Mouse (Mus musculus) testis, adult 2 months (tissue): ENCODE data around the gene Cspg4. TPM values are rescaled to one million over a fixed set of nuclear protein-coding genes. Genes with fewer than 3 reads are reported as not detected.

Source experiments
- H3K27ac ChIP-seq: fragments of 200-500 bp; 2 replicates; pipeline ENCODE4 v1.5.1; 2012; ENCODE audit warnings: low read depth, low read length; ENCODE audit not compliant: control insufficient read depth, insufficient read depth
- H3K27me3 ChIP-seq: fragments of 200-500 bp; 2 replicates; pipeline ENCODE4 v1.6.1; 2012; ENCODE audit warnings: mild to moderate bottlenecking, low read length, moderate library complexity; ENCODE audit not compliant: control insufficient read depth, insufficient read depth
- H3K36me3 ChIP-seq: fragments of 200-500 bp; 2 replicates; pipeline ENCODE4 v1.6.1; 2012; ENCODE audit warnings: mild to moderate bottlenecking, low read length; ENCODE audit not compliant: control insufficient read depth, insufficient read depth
- H3K4me1 ChIP-seq: fragments of 200-500 bp; 2 replicates; pipeline ENCODE4 v1.6.1; 2012; ENCODE audit warnings: low read length; ENCODE audit not compliant: control insufficient read depth, insufficient read depth
- H3K4me3 ChIP-seq: fragments of 200-500 bp; 2 replicates; pipeline ENCODE4 v1.5.1; 2012; ENCODE audit warnings: low read depth, mild to moderate bottlenecking, low read length, moderate library complexity, mixed read lengths; ENCODE audit not compliant: control insufficient read depth
- CTCF ChIP-seq: fragments of 200-500 bp; IDR thresholded peaks from 2 replicates; pipeline ENCODE4 v1.5.1; 2012; ENCODE audit warnings: low read depth, mild to moderate bottlenecking, inconsistent platforms, low read length, moderate library complexity; ENCODE audit not compliant: control insufficient read depth, insufficient read depth, insufficient replicate concordance
- POLR2A ChIP-seq: fragments of 200-500 bp; IDR thresholded peaks from 2 replicates; pipeline ENCODE4 v1.6.1; 2012; ENCODE audit warnings: low read depth, mild to moderate bottlenecking, inconsistent platforms, low read length, moderate library complexity; ENCODE audit not compliant: control insufficient read depth
- polyA plus RNA-seq: library from polyadenylated mRNA; depleted of rRNA; stranded (reverse); fragments of >200 nt; gene quantifications from 2 replicates; pipeline ENCODE4 v1.2.3, GENCODE M21; 2012

Cspg4 gene
- polyA plus RNA-seq, 1 experiment: 1.1 TPM

- no peak overlapping the region; the same call in 1 of the 2 replicates for H3K4me3 ChIP-seq
- peaks cover 17% of the 10 kb centered on the region for H3K4me1 ChIP-seq
- no peak for TF ChIP-seq POLR2A
- no peak for TF ChIP-seq CTCF
- peak overlapping the region; percentile 67; the same call in 1 of the 2 replicates for H3K27ac ChIP-seq
- no peaks in the 10 kb centered on the region for H3K36me3 ChIP-seq
- no peaks in the 10 kb centered on the region for H3K27me3 ChIP-seq
Observed at GRCm38 (mm10) chr9:56926025-56926360, 61.2 kb downstream of the Cspg4 start.

- TF ChIP-seq POLR2A (no peak), CTCF (no peak)
- peaks cover 17% of the 10 kb centered on the region for H3K4me1 ChIP-seq
- H3K4me3 ChIP-seq: no peak overlapping the region
- H3K36me3 ChIP-seq: no peaks in the 10 kb centered on the region
- H3K27ac ChIP-seq: no peak overlapping the region; the same call in 1 of the 2 replicates
- no peaks in the 10 kb centered on the region for H3K27me3 ChIP-seq
Observed at GRCm38 (mm10) chr9:56926387-56926786, 61.6 kb downstream of the Cspg4 start.

DNA sequence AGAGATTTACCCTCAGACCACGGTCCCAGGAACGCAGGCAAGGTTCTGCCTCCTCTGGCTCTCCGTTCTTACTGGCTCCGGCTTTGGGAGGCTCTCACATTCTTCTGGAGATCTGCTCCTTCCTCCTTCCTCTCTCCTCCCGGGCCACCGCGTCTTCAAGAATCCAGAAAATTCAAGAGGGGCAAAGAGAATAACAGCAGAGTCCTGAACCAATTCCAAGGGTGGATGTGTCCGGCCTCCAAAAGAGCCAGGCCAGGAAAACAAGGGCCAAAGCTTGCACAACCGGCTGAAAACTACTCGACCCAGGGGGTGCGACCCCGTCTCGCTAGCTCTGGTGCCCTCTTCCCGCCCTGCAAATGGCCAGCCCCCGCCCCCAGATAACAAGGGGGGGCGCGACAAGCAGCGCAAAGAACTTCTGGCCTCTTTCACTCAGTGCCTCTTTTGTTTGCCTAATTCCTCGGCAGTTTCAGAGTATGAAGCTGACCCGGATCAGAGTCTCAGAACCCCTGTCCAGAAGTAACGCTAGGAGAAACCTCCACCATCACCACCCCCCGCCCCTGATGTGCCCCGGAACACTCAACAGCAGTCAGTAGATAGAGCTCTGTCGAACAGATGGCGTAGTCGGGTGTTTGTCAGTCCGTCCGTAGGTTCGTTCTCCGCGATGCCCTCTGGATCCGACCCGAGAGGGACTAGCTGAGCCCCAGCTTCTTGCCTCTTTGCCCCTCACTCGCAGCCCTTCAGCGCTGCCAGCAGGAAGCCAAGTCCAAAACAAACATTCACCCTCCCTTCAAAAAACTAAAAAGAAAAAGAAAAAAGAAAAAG is 62.6 kb downstream of the Cspg4 start:
- H3K27ac ChIP-seq: peak overlapping the region; percentile 72
- H3K27me3 ChIP-seq: no peaks in the 10 kb centered on the region
- peaks cover 17% of the 10 kb centered on the region for H3K4me1 ChIP-seq

DNA sequence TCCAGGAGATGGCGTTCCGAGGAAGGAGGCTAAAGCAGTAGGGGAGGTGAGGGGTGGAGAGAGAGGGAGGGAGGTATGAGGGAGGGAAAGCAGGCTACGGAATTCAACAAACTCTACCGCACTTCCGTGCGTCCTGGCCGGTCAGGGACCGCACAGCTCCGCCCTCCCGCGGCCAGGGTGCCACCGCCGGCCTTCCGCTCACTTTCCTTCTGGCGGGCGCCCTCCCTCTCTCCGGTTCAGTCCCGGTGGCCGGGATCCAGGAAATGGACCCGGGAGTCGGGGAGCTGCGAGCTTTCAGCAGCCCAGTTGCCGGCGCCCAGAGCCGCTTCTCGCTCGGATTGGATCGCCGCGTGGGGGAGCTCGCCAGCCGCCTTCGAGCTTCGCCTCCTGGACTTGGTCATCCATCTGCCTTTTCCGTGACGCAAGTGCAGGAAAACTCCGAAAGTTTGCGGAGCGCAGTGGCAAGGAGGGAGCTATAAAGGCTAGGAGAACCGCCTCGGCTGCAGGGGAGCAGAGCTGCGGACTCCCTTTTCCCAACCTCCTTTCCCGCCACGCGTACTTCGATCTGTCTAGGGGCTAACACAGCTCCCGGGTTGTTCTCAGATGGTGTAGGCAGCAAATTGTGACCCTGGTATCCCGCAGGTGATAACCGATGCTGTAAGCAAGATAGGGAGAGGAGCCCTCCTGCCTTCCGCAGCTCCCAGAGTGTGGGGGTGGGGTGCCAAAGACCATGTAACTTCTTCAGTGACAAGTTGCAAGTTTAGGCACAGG is 63.4 kb downstream of the Cspg4 start, which contains the start of gene Snx33:
Gene Snx33 (minus strand): TSS at position 331 of the 771 bp plus-strand sequence.
- peaks cover 17% of the 10 kb centered on the region for H3K4me1 ChIP-seq
- TF ChIP-seq POLR2A (peak; percentile 43), CTCF (peak; percentile 33; the same call in 1 of the 2 replicates)
- peak within 1 kb of the TSS; percentile 78 for H3K27ac ChIP-seq

More for the DNA sequence above, 62.6 kb downstream of the Cspg4 start:
- no peaks in the 10 kb centered on the region for H3K36me3 ChIP-seq
- peak overlapping the region; percentile 76 for H3K4me3 ChIP-seq
- no peak for TF ChIP-seq POLR2A
- no peak for TF ChIP-seq CTCF

GRCm38 (mm10) chr9:56929496-56929895 is 64.7 kb downstream of the Cspg4 start:
- TF ChIP-seq POLR2A (no peak), CTCF (no peak)
- Histone ChIP-seq H3K27me3 (no peaks in the 10 kb centered on the region), H3K27ac (peak overlapping the region; percentile 41), H3K4me1 (peaks cover 17% of the 10 kb centered on the region), H3K4me3 (peak overlapping the region; percentile 37; the same call in 1 of the 2 replicates), H3K36me3 (no peaks in the 10 kb centered on the region)

More for the DNA sequence above, 63.4 kb downstream of the Cspg4 start, which contains the start of gene Snx33:
- no peaks in the 10 kb centered on the region for H3K27me3 ChIP-seq
- no peaks in the 10 kb centered on the region for H3K36me3 ChIP-seq
- peak within 1 kb of the TSS; percentile 76 for H3K4me3 ChIP-seq

GRCm38 (mm10) chr9:56930556-56930955 is 65.7 kb downstream of the Cspg4 start:
- Histone ChIP-seq H3K4me3 (peak overlapping the region; percentile 52; the same call in 1 of the 2 replicates), H3K27ac (no peak overlapping the region), H3K27me3 (no peaks in the 10 kb centered on the region), H3K4me1 (peaks cover 17% of the 10 kb centered on the region), H3K36me3 (no peaks in the 10 kb centered on the region)
- no peak for TF ChIP-seq POLR2A
- no peak for TF ChIP-seq CTCF

GRCm38 (mm10) chr9:56936861-56937222 is 72.0 kb downstream of the Cspg4 start:
- peaks cover 3% of the 10 kb centered on the region for H3K4me1 ChIP-seq
- no peak for TF ChIP-seq POLR2A
- TF ChIP-seq CTCF: no peak
- H3K36me3 ChIP-seq: no peaks in the 10 kb centered on the region
- peak overlapping the region; percentile 91 for H3K4me3 ChIP-seq
- no peaks in the 10 kb centered on the region for H3K27me3 ChIP-seq
- peak overlapping the region; percentile 73 for H3K27ac ChIP-seq
